Mouse (Mus musculus) kidney, embryonic 15.5 days (tissue): ENCODE measurements around the gene Fam213b. TPM values are rescaled to one million over a fixed set of nuclear protein-coding genes. Genes with fewer than 3 reads are reported as not detected.

Experiments used
- ATAC-seq: fragments of 200-750 bp; cut with Nextera tagmentation; replicated peaks from 2 replicates; pipeline ENCODE4 v1.8.0; 2017; ENCODE audit warnings: moderate TSS enrichment; ENCODE audit not compliant: low FRiP score
- H3K27ac ChIP-seq: fragments of 300-500 bp; sonication (generic); 2 replicates; pipeline ENCODE4 v1.5.1; 2015; ENCODE audit warnings: mild to moderate bottlenecking, inconsistent platforms
- H3K27me3 ChIP-seq: fragments of 300-500 bp; sonication (generic); 2 replicates; pipeline ENCODE4 v1.6.1; 2015; ENCODE audit warnings: inconsistent platforms
- H3K36me3 ChIP-seq: fragments of 300-500 bp; sonication (generic); 2 replicates; pipeline ENCODE4 v1.6.1; 2015; ENCODE audit warnings: inconsistent platforms
- H3K4me1 ChIP-seq: fragments of 300-500 bp; sonication (generic); 2 replicates; pipeline ENCODE4 v1.6.1; 2015; ENCODE audit warnings: inconsistent platforms
- H3K4me2 ChIP-seq: fragments of 300-500 bp; sonication (generic); 2 replicates; pipeline ENCODE4 v1.6.1; 2015; ENCODE audit warnings: moderate library complexity, mild to moderate bottlenecking, inconsistent platforms
- H3K4me3 ChIP-seq: fragments of 300-500 bp; sonication (generic); replicated peaks from 2 replicates; pipeline ENCODE4 v1.5.1; 2015; ENCODE audit warnings: mild to moderate bottlenecking, inconsistent platforms
- H3K9ac ChIP-seq: fragments of 300-500 bp; sonication (generic); 2 replicates; pipeline ENCODE4 v1.6.1; 2015; ENCODE audit warnings: mild to moderate bottlenecking, inconsistent platforms
- H3K9me3 ChIP-seq: fragments of 300-500 bp; sonication (generic); replicated peaks from 2 replicates; pipeline ENCODE4 v1.6.1; 2016; ENCODE audit warnings: inconsistent platforms
- WGBS: fragments of 180-500 bp; shearing (Covaris S2); methylation state at CpG from one replicate; pipeline ENCODE4 v1.1.7; 2015; ENCODE audit warnings: mixed read lengths; 5-methylcytosine and 5-hydroxymethylcytosine counted together
- polyA plus RNA-seq: library from polyadenylated mRNA; unstranded; fragments of >200 nt; fragmentation: Nextera tagmentation; extraction: Ambion mirVana; gene quantifications from 2 replicates; pipeline ENCODE4 v1.2.1, GENCODE M21; 2015

Gene Fam213b
- polyA plus RNA-seq, 1 experiment from 2014 or later: 40.6 TPM

GRCm38 (mm10) chr4:154869440-154869839, 29.5 kb downstream of the Fam213b start, which contains the start of gene Mmel1:
Gene Mmel1 (plus strand): TSS chr4:154869585.
- 81% methylated on average over 7 of the region's 7 CpGs for WGBS
- no peak within 1 kb of the TSS for H3K9ac ChIP-seq
- no peak within 1 kb of the TSS for H3K4me2 ChIP-seq
- no peaks in the 10 kb centered on the region for H3K9me3 ChIP-seq
- 0 out of 2 replicates have a peak, but pooled peaks cover 22% of the 10 kb centered on the region for H3K27me3 ChIP-seq
- ATAC-seq: no peak
- H3K4me3 ChIP-seq: no peak within 1 kb of the TSS
- H3K36me3 ChIP-seq: no peaks in the 10 kb centered on the region
- H3K4me1 ChIP-seq: peaks cover 18% of the 10 kb centered on the region
- H3K27ac ChIP-seq: no peak within 1 kb of the TSS

DNA sequence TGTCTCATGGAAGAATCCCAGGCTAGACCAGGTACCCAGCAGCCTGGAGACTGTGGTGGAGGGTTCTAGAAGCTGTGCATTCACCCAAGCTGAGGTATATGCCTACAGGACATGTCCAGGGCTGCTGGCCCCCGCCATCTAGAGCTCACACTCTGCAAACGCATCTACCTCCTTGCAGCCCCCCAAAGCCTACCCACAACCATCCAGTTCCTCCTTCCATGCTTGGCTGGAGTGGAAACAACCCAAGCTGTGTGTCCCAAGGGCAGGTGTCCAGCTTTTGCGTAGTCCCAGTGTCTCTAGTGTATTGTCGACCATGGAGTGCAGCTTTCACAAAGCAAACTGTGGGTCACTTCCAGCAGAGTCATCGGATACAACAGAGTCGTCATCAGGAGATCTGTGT, 31.7 kb downstream of the Fam213b start:
- H3K4me1 ChIP-seq: peaks cover 24% of the 10 kb centered on the region
- H3K4me3 ChIP-seq: no peak overlapping the region
- no peak overlapping the region for H3K4me2 ChIP-seq
- 83% methylated on average over 6 of the region's 6 CpGs for WGBS
- ATAC-seq: no peak
- no peaks in the 10 kb centered on the region for H3K9me3 ChIP-seq
- no peak overlapping the region for H3K27ac ChIP-seq
- H3K27me3 ChIP-seq: 0 out of 2 replicates have a peak, but pooled peaks cover 16% of the 10 kb centered on the region
- H3K36me3 ChIP-seq: no peaks in the 10 kb centered on the region
- H3K9ac ChIP-seq: no peak overlapping the region

DNA sequence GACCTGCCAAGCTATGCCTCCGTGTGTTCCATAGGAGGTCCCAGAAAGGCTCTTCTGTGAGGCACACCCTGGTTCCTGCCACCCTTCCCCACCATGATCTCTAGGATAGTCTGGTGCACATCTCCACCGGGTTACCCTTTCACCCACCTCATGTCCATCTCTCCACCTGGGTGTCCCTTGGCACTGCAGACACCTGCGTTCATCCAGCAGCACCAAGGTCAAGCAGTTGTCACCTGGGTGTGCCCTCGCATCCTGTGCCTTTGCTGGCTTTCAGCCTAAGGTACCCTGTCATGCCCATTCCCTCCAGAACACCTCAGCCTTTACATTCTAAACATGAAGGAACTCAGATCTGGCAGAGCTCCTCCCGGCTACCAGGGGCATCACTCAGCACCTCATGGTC, 32.5 kb downstream of the Fam213b start:
- H3K27me3 ChIP-seq: 0 out of 2 replicates have a peak, but pooled peaks cover 12% of the 10 kb centered on the region
- H3K36me3 ChIP-seq: no peaks in the 10 kb centered on the region
- peaks cover 16% of the 10 kb centered on the region for H3K4me1 ChIP-seq
- H3K9ac ChIP-seq: no peak overlapping the region
- 85% methylated on average over 5 of the region's 5 CpGs for WGBS
- H3K9me3 ChIP-seq: no peaks in the 10 kb centered on the region
- no peak for ATAC-seq
- no peak overlapping the region for H3K27ac ChIP-seq
- no peak overlapping the region for H3K4me3 ChIP-seq
- no peak overlapping the region for H3K4me2 ChIP-seq

GRCm38 (mm10) chr4:154864961-154865760, 33.8 kb downstream of the Fam213b start:
- H3K4me3 ChIP-seq: no peak overlapping the region
- peak overlapping the region; percentile 65 for H3K4me2 ChIP-seq
- H3K27ac ChIP-seq: peak overlapping the region; percentile 79

GRCm38 (mm10) chr4:154864271-154864771, 34.6 kb downstream of the Fam213b start:
- under 1% methylated on average over 18 of the region's 18 CpGs for WGBS
- Histone ChIP-seq H3K9me3 (no peaks in the 10 kb centered on the region), H3K27me3 (0 out of 2 replicates have a peak, but pooled peaks cover 5% of the 10 kb centered on the region), H3K4me2 (peak overlapping the region; percentile 65), H3K4me1 (peaks cover 16% of the 10 kb centered on the region), H3K36me3 (no peaks in the 10 kb centered on the region), H3K4me3 (peak overlapping the region; percentile 44), H3K27ac (peak overlapping the region; percentile 79), H3K9ac (peak overlapping the region; percentile 51; the same call in 1 of the 2 replicates)
- peak; percentile 93 for ATAC-seq

More at GRCm38 (mm10) chr4:154864961-154865760, 33.8 kb downstream of the Fam213b start:
- Histone ChIP-seq H3K9me3 (no peaks in the 10 kb centered on the region), H3K36me3 (no peaks in the 10 kb centered on the region), H3K4me1 (peaks cover 16% of the 10 kb centered on the region), H3K27me3 (0 out of 2 replicates have a peak, but pooled peaks cover 4% of the 10 kb centered on the region), H3K9ac (0 out of 2 replicates have a peak overlapping the region, but pooled peaks have one; percentile 51)
- 82% methylated on average over 18 of the region's 18 CpGs for WGBS
- no peak for ATAC-seq

DNA sequence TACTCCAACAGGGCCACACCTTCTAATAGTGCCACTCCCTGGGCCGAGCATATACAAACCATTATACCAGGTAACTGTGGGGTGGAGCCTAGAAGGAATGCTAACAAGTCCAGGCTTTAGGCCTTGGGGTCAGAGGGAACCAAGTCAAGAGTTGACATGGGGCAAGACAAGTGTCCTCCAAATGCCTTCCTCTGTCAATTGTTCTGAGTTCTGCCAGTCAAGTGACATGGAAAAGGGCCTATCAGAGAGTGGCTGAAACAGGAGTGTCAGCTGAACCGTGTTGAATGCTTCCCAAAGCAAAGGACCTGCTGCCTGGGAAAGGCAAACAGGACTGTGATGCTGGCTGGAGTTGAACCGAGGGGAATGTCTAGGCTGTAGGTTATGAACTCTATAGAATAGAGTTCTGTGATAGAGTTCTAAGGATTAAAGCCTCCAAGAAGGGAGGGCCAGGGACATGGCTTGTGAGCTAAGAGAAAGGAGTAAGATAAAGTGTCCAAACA, 35.4 kb downstream of the Fam213b start:
- Histone ChIP-seq H3K4me1 (peaks cover 16% of the 10 kb centered on the region), H3K4me2 (no peak overlapping the region), H3K36me3 (no peaks in the 10 kb centered on the region), H3K27me3 (0 out of 2 replicates have a peak, but pooled peaks cover 11% of the 10 kb centered on the region), H3K4me3 (no peak overlapping the region), H3K27ac (peak overlapping the region; percentile 79; the same call in 1 of the 2 replicates), H3K9ac (no peak overlapping the region), H3K9me3 (no peaks in the 10 kb centered on the region)
- no peak for ATAC-seq
- 84% methylated on average over 3 of the region's 3 CpGs for WGBS

- Histone ChIP-seq H3K9me3 (no peaks in the 10 kb centered on the region), H3K27ac (no peak overlapping the region), H3K4me1 (peaks cover 16% of the 10 kb centered on the region), H3K27me3 (peaks cover 26% of the 10 kb centered on the region), H3K36me3 (no peaks in the 10 kb centered on the region), H3K4me3 (no peak overlapping the region), H3K9ac (no peak overlapping the region), H3K4me2 (no peak overlapping the region)
- WGBS: 76% methylated on average over 5 of the region's 5 CpGs
- ATAC-seq: no peak
These were observed 37.0 kb downstream of the Fam213b start for GRCm38 (mm10) chr4:154861967-154862366.

DNA sequence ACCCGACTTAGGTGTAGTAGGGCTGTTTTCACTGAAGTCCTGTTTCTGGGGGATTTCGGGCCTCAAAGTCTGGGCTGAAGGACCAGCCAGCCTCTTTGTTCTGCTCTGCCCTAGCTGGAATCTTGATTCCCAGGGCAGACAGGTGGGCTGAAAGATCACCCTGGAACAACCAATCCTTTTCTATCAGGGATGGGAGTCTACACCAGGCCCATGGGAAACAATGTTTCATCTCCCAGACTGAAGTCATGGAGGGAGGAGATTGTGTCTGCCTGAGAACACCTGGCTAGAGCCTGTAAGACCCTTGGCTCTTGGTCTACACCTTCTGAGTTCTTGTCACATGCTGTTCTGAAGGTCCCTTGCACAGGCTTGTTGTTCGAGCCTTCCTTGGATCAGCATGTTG, 40.3 kb downstream of the Fam213b start:
- Histone ChIP-seq H3K4me2 (no peak overlapping the region), H3K27me3 (peaks cover 60% of the 10 kb centered on the region), H3K36me3 (no peaks in the 10 kb centered on the region), H3K4me3 (no peak overlapping the region), H3K9ac (no peak overlapping the region), H3K4me1 (peaks cover 16% of the 10 kb centered on the region), H3K9me3 (no peaks in the 10 kb centered on the region), H3K27ac (no peak overlapping the region)
- 82% methylated on average over 3 of the region's 3 CpGs for WGBS
- ATAC-seq: no peak

DNA sequence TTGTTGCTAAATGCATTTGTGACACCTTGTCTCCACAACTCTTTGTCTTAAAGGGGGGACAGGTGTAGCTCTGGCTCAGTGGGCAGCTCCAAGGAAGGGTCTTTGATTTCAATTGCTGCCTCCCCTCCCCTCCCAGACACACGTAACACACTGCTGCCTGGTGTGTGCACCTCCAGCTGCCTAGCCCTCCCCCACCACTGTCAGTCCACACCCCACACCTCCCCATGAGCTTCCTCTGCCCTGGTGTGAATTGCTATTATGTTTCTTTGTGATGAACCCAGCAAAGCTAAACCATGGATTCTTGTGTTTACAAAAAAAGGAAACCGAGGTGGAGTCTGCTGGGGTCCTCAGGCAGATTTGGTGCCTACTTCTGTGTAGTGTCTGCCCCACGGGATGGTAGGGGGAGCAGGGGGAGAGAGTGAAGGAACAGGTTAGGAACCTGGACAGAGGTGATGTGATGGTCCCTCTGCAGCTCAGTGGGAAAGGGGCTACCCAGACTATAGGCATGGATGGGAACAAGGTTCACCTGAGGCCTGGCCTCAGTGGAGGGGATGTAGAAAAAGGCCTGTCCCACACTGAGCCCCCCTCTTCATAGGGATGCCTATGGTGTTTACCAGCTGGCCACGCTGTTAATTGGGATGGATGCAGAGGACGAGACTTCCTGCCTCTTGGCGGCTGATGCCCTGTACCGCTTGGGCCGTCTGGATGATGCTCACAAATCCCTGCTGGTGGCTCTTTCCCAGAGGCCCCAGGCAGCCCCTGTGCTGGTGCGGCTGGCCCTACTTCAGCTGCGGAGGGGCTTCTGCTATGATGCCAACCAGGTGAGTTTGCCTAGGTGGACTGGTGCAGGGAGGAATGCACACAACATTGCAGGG, 41.3 kb downstream of the Fam213b start:
- no peaks in the 10 kb centered on the region for H3K36me3 ChIP-seq
- peaks cover 16% of the 10 kb centered on the region for H3K4me1 ChIP-seq
- no peak for ATAC-seq
- H3K4me2 ChIP-seq: no peak overlapping the region
- no peak overlapping the region for H3K9ac ChIP-seq
- WGBS: 79% methylated on average over 10 of the region's 10 CpGs
- H3K9me3 ChIP-seq: no peaks in the 10 kb centered on the region
- no peak overlapping the region for H3K27ac ChIP-seq
- no peak overlapping the region for H3K4me3 ChIP-seq
- H3K27me3 ChIP-seq: peaks cover 68% of the 10 kb centered on the region

GRCm38 (mm10) chr4:154856882-154857281, 42.1 kb downstream of the Fam213b start:
- no peaks in the 10 kb centered on the region for H3K9me3 ChIP-seq
- H3K36me3 ChIP-seq: no peaks in the 10 kb centered on the region
- H3K27ac ChIP-seq: no peak overlapping the region
- WGBS: 86% methylated on average over 7 of the region's 7 CpGs
- no peak overlapping the region for H3K9ac ChIP-seq
- H3K4me3 ChIP-seq: peak overlapping the region; percentile 58
- peaks cover 70% of the 10 kb centered on the region for H3K27me3 ChIP-seq
- peaks cover 16% of the 10 kb centered on the region for H3K4me1 ChIP-seq
- no peak for ATAC-seq
- H3K4me2 ChIP-seq: peak overlapping the region; percentile 94

- Histone ChIP-seq H3K9me3 (no peaks in the 10 kb centered on the region), H3K9ac (peak overlapping the region; percentile 40), H3K36me3 (no peaks in the 10 kb centered on the region), H3K27me3 (peaks cover 70% of the 10 kb centered on the region), H3K4me1 (peaks cover 16% of the 10 kb centered on the region), H3K27ac (no peak overlapping the region), H3K4me3 (peak overlapping the region; percentile 58), H3K4me2 (peak overlapping the region; percentile 94)
- no peak for ATAC-seq
- 18% methylated on average over 9 of the region's 9 CpGs for WGBS
These were observed 42.5 kb downstream of the Fam213b start for GRCm38 (mm10) chr4:154856480-154856837.
